Mouse (Mus musculus) liver, adult 2 months (tissue): ENCODE measurements around the gene Hist1h4d. TPM values are rescaled to one million over a fixed set of nuclear protein-coding genes. Genes with fewer than 3 reads are reported as not detected.

Experiments
- DNase-seq: peaks from one replicate; pipeline ENCODE4 v3.0.0-alpha.2; 2011; ENCODE audit warnings: low read depth, low spot score; ENCODE audit errors: extremely low read depth
- H3K27ac ChIP-seq: fragments of 200-500 bp; replicated peaks from 2 replicates; pipeline ENCODE4 v1.5.1; 2012; ENCODE audit warnings: low read depth, mild to moderate bottlenecking, control low read depth, inconsistent platforms, low read length; ENCODE audit not compliant: insufficient read depth
- H3K27me3 ChIP-seq: fragments of 200-500 bp; 2 replicates; pipeline ENCODE4 v1.6.1; 2012; ENCODE audit warnings: mild to moderate bottlenecking, moderate library complexity, low read length, inconsistent platforms; ENCODE audit not compliant: control insufficient read depth, insufficient read depth
- H3K36me3 ChIP-seq: fragments of 200-500 bp; 2 replicates; pipeline ENCODE4 v1.6.1; 2012; ENCODE audit warnings: low read length, inconsistent platforms; ENCODE audit not compliant: control insufficient read depth, insufficient read depth
- H3K4me1 ChIP-seq: fragments of 200-500 bp; 2 replicates; pipeline ENCODE4 v1.6.1; 2011; ENCODE audit warnings: low read length; ENCODE audit not compliant: control insufficient read depth, insufficient read depth
- H3K4me3 ChIP-seq: fragments of 200-500 bp; 2 replicates; pipeline ENCODE4 v1.5.1; 2011; ENCODE audit warnings: low read depth, mild to moderate bottlenecking, control low read depth, low read length, moderate library complexity; ENCODE audit not compliant: insufficient read depth
- H3K79me2 ChIP-seq: fragments of 200-500 bp; 2 replicates; pipeline ENCODE4 v1.6.1; 2012; ENCODE audit warnings: inconsistent platforms, mild to moderate bottlenecking, low read length, moderate library complexity; ENCODE audit not compliant: control insufficient read depth, insufficient read depth
- H3K9ac ChIP-seq: fragments of 200-500 bp; 2 replicates; pipeline ENCODE4 v1.6.1; 2012; ENCODE audit warnings: low read depth, mild to moderate bottlenecking, control low read depth, inconsistent platforms, low read length
- CTCF ChIP-seq: fragments of 200-500 bp; IDR thresholded peaks from 2 replicates; pipeline ENCODE4 v1.5.1; 2011; ENCODE audit warnings: low read depth, low read length, control low read depth
- POLR2A ChIP-seq: fragments of 200-500 bp; IDR thresholded peaks from 2 replicates; pipeline ENCODE4 v1.6.1; 2011; ENCODE audit warnings: low read length, control low read depth; ENCODE audit not compliant: insufficient read depth; ENCODE audit errors: extremely low read depth
- WGBS: fragments of 180-500 bp; shearing (Covaris S2); methylation state at CpG from one replicate; pipeline ENCODE4 v1.1.7; 2018; 5-methylcytosine and 5-hydroxymethylcytosine counted together
- polyA plus RNA-seq: library from polyadenylated mRNA; depleted of rRNA; stranded (reverse); fragments of >200 nt; gene quantifications from 2 replicates; pipeline ENCODE4 v1.2.3, GENCODE M21; 2012
- total RNA-seq: library from RNA; depleted of rRNA; stranded (reverse); fragments of >200 nt; gene quantifications from 2 replicates; pipeline ENCODE4 v1.2.3, GENCODE M21; 2014

Gene Hist1h4d
- total and polyA plus RNA-seq, 2 experiments, result 2.1 to 162 TPM

- TF ChIP-seq POLR2A (no peak), CTCF (no peak)
- Histone ChIP-seq H3K27ac (no peak overlapping the region), H3K36me3 (no peaks in the 10 kb centered on the region), H3K4me1 (no peaks in the 10 kb centered on the region), H3K4me3 (no peak overlapping the region), H3K79me2 (no peaks in the 10 kb centered on the region), H3K27me3 (no peaks in the 10 kb centered on the region), H3K9ac (no peak overlapping the region)
- 93% methylated on average over 3 of the region's 3 CpGs for WGBS
- no peak for DNase-seq
Observed at GRCm38 (mm10) chr13:23604452-23604851, 23.1 kb downstream of the Hist1h4d start.

DNA sequence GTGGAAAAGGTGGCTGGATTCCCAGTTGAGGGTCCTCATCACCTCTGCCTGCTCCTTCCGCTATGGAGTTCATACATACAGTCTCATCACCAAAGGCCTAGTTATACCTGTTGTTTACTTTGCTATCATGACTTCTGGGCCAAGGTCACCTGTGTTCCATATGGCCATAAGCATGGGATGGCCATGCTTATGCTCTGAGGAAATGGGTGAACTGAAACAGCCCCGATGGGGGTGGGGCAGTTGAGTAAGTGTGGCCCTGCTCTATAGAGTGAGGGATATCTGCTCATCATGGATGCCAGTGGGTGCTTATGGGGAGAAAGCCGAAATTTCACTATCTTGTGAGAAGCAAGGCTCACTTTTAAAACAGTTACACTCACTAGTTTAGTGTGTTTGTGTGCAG, 23.7 kb downstream of the Hist1h4d start:
- Histone ChIP-seq H3K9ac (no peak overlapping the region), H3K79me2 (no peaks in the 10 kb centered on the region), H3K27ac (no peak overlapping the region), H3K4me3 (no peak overlapping the region), H3K4me1 (no peaks in the 10 kb centered on the region), H3K36me3 (no peaks in the 10 kb centered on the region), H3K27me3 (no peaks in the 10 kb centered on the region)
- WGBS, result 87% methylated on average over 3 of the region's 3 CpGs
- TF ChIP-seq CTCF, result no peak
- no peak for TF ChIP-seq POLR2A
- DNase-seq, result no peak

- no peak overlapping the region for H3K9ac ChIP-seq
- H3K27ac ChIP-seq, result no peak overlapping the region
- WGBS, result 87% methylated on average over 4 of the region's 4 CpGs
- TF ChIP-seq CTCF (no peak), POLR2A (no peak)
- no peaks in the 10 kb centered on the region for H3K27me3 ChIP-seq
- H3K79me2 ChIP-seq, result no peaks in the 10 kb centered on the region
- H3K4me3 ChIP-seq, result no peak overlapping the region
- H3K4me1 ChIP-seq, result no peaks in the 10 kb centered on the region
- no peak for DNase-seq
- H3K36me3 ChIP-seq, result no peaks in the 10 kb centered on the region
Observed at GRCm38 (mm10) chr13:23609209-23609608, 27.8 kb downstream of the Hist1h4d start.

DNA sequence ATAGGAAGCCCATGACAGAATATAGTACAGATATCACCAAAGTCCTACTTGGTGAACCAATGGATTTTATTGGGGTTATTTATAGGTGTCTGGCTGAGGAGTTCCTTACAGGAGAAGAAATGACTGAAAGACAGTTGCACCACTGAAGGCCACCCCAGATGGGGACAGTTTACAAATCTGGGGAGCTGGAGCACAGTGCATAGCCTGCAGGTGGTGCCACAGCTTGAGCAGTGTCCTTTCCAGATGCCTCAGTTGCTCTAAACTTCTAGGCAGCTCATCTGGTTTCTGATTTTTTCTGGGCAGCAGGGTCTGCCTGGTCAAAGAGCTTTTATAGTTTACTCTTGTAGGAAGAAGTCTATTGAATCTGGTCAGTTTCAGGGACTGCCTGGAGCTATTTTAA, 28.4 kb downstream of the Hist1h4d start:
- no peak overlapping the region for H3K27ac ChIP-seq
- H3K36me3 ChIP-seq, result no peaks in the 10 kb centered on the region
- no peaks in the 10 kb centered on the region for H3K79me2 ChIP-seq
- no peaks in the 10 kb centered on the region for H3K4me1 ChIP-seq
- DNase-seq, result no peak
- TF ChIP-seq CTCF, result no peak
- H3K9ac ChIP-seq, result no peak overlapping the region
- no peaks in the 10 kb centered on the region for H3K27me3 ChIP-seq
- H3K4me3 ChIP-seq, result no peak overlapping the region

- H3K79me2 ChIP-seq, result no peaks in the 10 kb centered on the region
- no peaks in the 10 kb centered on the region for H3K27me3 ChIP-seq
- H3K36me3 ChIP-seq, result no peaks in the 10 kb centered on the region
- H3K9ac ChIP-seq, result no peak overlapping the region
- no peak overlapping the region for H3K27ac ChIP-seq
- no peak overlapping the region for H3K4me3 ChIP-seq
- TF ChIP-seq CTCF, result no peak
- no peak for TF ChIP-seq POLR2A
- DNase-seq, result no peak
- no peaks in the 10 kb centered on the region for H3K4me1 ChIP-seq
- 80% methylated on average over 2 of the region's 2 CpGs for WGBS
Observed at GRCm38 (mm10) chr13:23610393-23610792, 29.0 kb downstream of the Hist1h4d start.

GRCm38 (mm10) chr13:23611638-23612037, 30.2 kb downstream of the Hist1h4d start:
- H3K27ac ChIP-seq, result no peak overlapping the region
- H3K36me3 ChIP-seq, result no peaks in the 10 kb centered on the region
- DNase-seq, result no peak

More at GRCm38 (mm10) chr13:23611638-23612037, 30.2 kb downstream of the Hist1h4d start:
- 87% methylated on average over 3 of the region's 3 CpGs for WGBS
- no peaks in the 10 kb centered on the region for H3K27me3 ChIP-seq
- H3K9ac ChIP-seq, result no peak overlapping the region
- no peaks in the 10 kb centered on the region for H3K79me2 ChIP-seq
- no peaks in the 10 kb centered on the region for H3K4me1 ChIP-seq
- no peak overlapping the region for H3K4me3 ChIP-seq
- TF ChIP-seq POLR2A (no peak), CTCF (no peak)
